Mouse (Mus musculus) olfactory bulb, adult 2 months (tissue): ENCODE measurements around the gene Tex52.

Experiments used
- CTCF ChIP-seq: fragments of 200-500 bp; IDR thresholded peaks from 2 replicates; pipeline ENCODE4 v1.5.1; 2012; ENCODE audit warnings: low read depth, mild to moderate bottlenecking, low read length, moderate library complexity; ENCODE audit not compliant: insufficient read depth
- POLR2A ChIP-seq: fragments of 200-500 bp; IDR thresholded peaks from 2 replicates; pipeline ENCODE4 v1.6.1; 2012; ENCODE audit warnings: mild to moderate bottlenecking, low read depth, low read length, moderate library complexity; ENCODE audit not compliant: insufficient read depth

DNA sequence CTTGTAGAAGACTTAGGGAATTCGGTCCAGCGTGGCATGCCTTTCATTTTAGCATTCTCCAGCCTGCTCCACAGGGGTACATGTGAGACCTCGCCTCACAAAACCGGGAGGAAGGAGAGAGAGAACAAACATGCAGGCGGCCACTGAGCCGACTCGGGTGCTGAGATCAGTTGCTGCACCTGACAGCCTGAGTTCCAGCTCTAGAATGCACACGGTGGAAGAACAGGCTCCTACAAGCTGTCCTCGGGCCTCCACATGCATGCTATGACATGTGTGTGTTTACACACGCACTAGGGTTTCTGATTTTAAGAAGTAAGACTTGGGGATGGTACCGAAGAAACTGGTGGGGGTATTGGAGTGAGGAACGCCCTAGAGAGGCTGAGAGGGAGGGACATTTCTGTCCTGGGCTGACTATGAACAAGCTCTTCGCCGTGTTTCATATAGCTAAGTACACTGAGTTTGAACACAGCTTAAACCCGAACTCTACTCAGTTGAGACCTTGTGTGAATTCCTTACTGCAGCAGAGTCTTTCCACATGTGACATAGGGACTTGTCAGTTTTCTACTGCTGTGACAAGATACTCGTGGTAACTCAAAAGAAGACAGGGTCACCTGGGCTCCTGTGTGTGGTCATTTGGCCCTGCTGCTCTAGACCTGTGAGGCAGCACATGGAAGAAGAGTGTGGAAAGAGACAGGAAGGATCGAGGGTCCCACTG is 1.3 kb downstream of the Tex52 start:
- TF ChIP-seq CTCF (no peak), POLR2A (no peak)
